Mouse (Mus musculus) cerebellum, adult 9-10 months (tissue): ENCODE measurements around the gene Gpc3.

Experiments used
- DNase-seq: peaks from one replicate; pipeline ENCODE4 v3.0.0; 2022

The Gpc3 gene

GRCm38 (mm10) chrX:52557489-52557888, 56.3 kb downstream of the Gpc3 start:
- DNase-seq, result no peak

DNA sequence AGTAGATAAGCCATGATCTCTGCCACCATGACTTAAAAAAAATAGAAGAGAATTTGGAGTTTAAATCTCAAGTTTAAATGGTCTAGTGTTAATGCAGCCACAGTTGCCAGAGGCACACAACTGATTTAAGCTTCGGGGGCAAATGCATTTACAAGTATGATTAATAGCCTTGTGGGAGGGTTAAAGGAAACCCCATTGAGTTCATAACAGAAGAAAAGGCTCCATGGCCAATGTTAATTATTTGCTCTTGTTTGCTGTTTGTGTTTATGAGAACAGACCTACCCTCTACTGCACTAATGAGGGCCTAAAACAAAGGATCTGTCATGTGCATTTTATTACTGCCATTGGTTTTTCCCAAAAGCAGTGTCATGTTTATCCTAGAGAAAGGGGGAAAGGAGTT, 62.5 kb downstream of the Gpc3 start:
- no peak for DNase-seq

- DNase-seq, result no peak
Observed at GRCm38 (mm10) chrX:52544623-52545022, 69.1 kb downstream of the Gpc3 start.

GRCm38 (mm10) chrX:52537282-52537681, 76.5 kb downstream of the Gpc3 start:
- no peak for DNase-seq

- no peak for DNase-seq
Observed at GRCm38 (mm10) chrX:52533766-52534165, 80.0 kb downstream of the Gpc3 start.

DNA sequence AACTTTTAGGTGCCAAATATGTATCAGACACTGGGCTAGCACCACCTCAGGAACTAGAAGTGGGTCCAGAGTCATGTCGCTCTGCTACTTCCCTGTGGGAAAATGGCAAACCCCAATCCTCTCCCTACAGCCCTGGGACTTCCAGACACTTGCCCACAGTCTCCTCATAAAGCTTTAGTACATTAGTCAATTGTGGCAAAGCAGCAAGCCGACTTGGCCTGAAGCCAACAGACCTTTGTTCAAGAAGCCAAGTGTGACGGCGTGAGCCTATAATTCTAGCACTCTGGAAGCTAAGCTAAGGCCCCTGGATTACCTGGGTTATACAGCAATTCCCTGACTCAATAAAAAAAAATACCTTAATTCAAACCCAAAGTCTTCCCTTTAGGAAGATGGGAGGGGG, 80.7 kb downstream of the Gpc3 start:
- DNase-seq, result no peak

- no peak for DNase-seq
Observed at GRCm38 (mm10) chrX:52532124-52532523, 81.6 kb downstream of the Gpc3 start.

GRCm38 (mm10) chrX:52526086-52526485, 87.7 kb downstream of the Gpc3 start:
- DNase-seq, result no peak

DNA sequence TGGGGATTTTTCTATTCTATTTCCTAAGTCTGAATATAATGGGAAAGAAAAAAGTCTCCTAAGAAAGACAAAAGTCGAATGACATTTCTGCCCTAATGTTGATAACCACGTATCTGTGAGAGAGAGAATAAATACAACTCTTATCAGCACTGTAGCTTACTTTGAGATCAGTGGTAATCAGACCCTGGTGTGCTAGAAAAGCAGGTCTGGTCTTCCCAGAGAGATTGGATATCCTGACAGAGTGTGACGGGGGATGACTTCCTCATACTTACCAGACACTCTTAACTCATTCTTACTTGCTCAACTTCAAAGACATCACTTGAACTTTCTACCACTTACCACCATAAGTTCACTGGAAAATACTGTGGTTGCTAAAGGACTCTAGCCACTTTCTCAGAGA, 88.6 kb downstream of the Gpc3 start:
- DNase-seq, result no peak

DNA sequence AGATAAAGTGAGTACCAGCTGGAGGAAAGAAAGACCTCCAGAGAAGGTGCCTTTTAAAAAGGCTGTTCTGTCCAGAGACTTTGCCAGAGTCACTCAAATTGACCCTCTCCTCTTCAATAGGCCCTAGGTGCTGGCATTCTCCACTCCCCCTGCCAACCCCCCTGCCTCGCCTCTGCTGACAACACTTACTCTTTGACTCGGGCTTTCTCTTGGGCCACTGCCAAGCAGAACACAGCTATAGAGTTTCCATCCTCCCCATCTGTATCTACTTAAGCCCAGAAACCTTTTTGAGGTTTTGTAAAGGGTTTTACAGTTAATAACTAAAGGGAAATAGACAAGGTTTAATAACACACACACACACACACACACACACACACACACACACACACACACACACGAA, 99.2 kb downstream of the Gpc3 start:
- DNase-seq, result no peak

GRCm38 (mm10) chrX:52511151-52511550, 102.6 kb downstream of the Gpc3 start:
- no peak for DNase-seq

DNA sequence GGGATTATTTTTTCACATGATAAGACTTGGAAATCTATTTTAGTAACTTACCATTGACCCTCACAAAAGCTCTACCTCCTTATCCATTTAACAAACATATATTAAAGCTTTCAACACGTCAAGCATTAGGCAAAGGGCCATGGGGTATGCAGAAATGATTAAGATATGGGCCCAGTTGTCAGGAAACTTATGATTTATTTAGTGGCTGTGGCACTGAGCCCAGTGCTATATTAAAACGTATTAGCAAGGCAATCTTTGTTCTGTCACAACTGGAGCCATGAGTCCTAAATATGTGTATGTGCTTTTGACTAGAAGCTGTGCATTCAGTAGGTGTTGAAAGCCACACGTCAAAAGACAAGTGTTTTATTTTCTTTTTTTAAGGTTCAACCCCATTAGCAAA, 109.9 kb downstream of the Gpc3 start:
- DNase-seq, result no peak

DNA sequence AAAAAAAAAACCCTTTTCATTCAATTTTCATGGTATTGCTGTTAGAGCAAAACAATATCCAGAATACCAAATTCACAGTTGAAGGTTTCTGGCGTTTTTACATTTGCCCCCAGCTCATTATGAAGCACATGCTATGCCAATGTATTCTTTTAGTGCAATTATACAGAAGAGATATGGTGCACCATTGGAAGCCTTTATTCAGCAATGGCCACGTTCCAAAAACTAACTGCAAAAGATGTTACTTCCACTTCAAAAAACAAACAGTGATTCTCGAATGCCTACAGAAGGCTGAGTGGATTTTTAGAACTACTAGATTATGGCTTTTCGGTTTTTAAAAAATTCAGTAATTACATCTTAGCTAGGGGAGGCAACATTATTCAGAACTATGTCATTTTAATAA, 124.3 kb downstream of the Gpc3 start:
- no peak for DNase-seq

GRCm38 (mm10) chrX:52455074-52455588, 158.6 kb downstream of the Gpc3 start:
- no peak for DNase-seq

- peak; percentile 51 for DNase-seq
Observed at GRCm38 (mm10) chrX:52453445-52454182, 160.1 kb downstream of the Gpc3 start.

DNA sequence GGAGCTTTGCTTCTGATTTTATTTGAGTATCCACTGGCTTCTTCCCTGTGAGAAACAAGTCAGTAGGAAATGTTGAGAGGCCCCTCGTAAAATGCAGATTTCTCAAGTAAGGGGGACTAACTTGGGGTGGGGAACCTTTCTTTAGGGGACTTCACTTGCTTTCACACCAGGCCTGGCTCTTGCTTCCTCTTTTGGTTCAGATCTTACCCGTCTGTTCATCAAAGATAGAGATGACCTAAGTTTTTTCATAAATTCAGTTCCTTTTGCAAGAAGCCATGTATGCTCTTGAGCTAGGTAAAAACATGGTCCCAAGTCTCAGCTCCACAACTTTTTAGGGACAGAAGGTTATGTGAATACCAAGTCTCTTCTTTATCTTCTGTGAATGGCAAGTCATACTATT, 164.6 kb downstream of the Gpc3 start:
- no peak for DNase-seq

DNA sequence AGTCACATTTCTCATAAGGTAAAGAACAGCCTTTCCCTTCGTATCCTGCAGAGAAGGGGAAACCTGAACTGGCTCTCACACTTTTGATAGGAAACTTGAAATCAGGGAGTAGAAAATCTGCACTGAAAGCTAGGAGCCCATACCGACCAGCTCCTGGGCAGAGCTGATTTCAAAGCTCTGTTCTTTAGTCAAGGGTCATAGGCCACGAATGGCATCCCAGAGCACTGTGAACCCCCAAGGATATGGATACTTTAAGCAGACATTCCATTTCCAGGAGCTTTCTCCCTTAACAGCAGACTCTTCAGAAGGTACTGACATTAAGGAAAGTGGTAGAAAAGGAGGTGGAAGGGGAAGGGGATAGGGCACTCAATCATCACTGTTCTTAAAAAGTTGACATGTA, 165.3 kb downstream of the Gpc3 start:
- DNase-seq, result no peak

GRCm38 (mm10) chrX:52446530-52446929, 167.2 kb downstream of the Gpc3 start:
- no peak for DNase-seq

- no peak for DNase-seq
Observed at GRCm38 (mm10) chrX:52444977-52445376, 168.8 kb downstream of the Gpc3 start.

DNA sequence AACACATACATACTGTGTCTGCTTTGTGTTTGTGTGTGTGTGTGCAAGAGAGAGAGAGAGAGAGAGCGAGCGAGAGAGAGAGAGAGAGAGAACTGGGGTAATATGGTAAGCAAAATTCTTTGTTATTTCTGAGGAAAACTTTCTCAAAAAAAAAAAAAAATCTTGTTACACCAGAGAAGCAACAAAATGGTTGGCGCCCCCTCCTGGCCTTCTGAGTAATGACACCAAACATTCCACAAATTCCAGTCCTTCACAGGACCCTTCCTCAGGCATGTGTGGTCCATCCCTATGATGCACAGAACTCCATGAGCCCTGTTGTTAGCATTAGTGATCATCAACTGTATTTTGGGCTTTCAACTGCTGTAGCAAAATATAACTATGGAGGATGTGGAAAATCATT, 172.0 kb downstream of the Gpc3 start:
- no peak for DNase-seq

DNA sequence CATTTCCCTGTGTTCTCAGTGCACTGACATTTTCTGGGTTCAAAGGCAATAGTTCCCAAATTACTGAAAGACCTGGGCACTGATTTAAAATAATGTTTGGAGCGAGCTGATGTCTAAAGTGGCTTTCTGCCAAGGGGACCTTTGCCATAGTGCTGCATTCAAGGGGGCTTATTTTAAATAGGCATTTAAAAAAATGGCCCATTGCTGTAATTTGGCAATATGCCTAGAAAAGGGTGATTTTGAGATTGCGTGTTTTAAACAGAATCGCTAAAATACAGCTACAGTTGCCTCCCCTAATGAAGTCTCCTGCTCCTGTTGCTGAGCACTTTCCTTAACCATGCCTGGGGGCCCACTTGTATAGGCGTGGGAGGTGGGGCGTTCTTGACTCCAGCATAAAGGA, 174.3 kb downstream of the Gpc3 start:
- DNase-seq, result no peak

GRCm38 (mm10) chrX:52425605-52426004, 188.1 kb downstream of the Gpc3 start:
- no peak for DNase-seq

- DNase-seq, result no peak
Observed at GRCm38 (mm10) chrX:52419850-52420249, 193.9 kb downstream of the Gpc3 start.

GRCm38 (mm10) chrX:52412936-52413335, 200.8 kb downstream of the Gpc3 start:
- DNase-seq, result no peak

DNA sequence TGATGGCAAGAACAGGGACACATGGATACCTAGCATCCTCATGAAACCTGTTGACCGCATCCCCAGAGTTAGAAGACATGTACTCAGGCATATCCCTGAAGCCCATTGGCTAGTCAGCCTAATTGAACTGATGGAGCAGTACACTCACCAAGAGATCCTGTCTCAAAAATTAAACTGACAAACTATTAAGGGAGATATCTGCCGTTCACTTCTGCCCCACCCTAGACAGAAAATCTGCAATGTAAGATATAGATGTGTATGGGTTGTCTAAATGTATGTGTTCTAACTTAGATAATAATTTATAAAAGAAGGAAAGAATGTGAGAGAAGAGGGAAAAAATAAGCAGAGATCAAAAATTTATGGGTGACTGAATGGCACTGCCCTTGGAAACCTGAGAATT, 212.6 kb downstream of the Gpc3 start:
- no peak for DNase-seq
